Mouse (Mus musculus): ENCODE measurements around the gene Bora. TPM values are rescaled to one million over a fixed set of nuclear protein-coding genes. Genes with fewer than 3 reads are reported as not detected.

Bora gene
- polyA plus RNA-seq (2015; fragmentation: Nextera tagmentation; extraction: Ambion mirVana) = 66.0 and 83.6 TPM in 2 replicates

- Histone ChIP-seq H3K36me3 (ENCODE audit: insufficient read depth, low read length) (peaks cover 15% of the 10 kb centered on the region; the same call in 1 of the 2 replicates), H3K4me1 (ENCODE audit: insufficient read depth, low read length) (peaks cover 41% of the 10 kb centered on the region), H3K9me3 (ENCODE audit: low read length) (no peaks in the 10 kb centered on the region), H3K27me3 (ENCODE audit: insufficient read depth, low read length) (no peaks in the 10 kb centered on the region), H3K9ac (replicated peaks; ENCODE audit: low read length) (peak within 1 kb of the TSS; percentile 96), H3K4me3 (ENCODE audit: low read length) (peak within 1 kb of the TSS; percentile 79), H3K4me2 (replicated peaks; ENCODE audit: low read depth, low read length) (peak within 1 kb of the TSS; percentile 65), H3K27ac (ENCODE audit: low read length) (peak within 1 kb of the TSS; percentile 94)
- ATAC-seq (ENCODE audit: low FRiP score, low TSS enrichment) = peak; percentile 96
- under 1% methylated on average over 74 of the region's 81 CpGs for WGBS
Observed at GRCm38 (mm10) chr14:99046031-99046781, at the start of gene Bora, which contains the start of gene Mzt1. Gene Bora, plus strand, starts transcription at chr14:99046222. Gene Mzt1, minus strand, starts transcription at chr14:99046134.

DNA sequence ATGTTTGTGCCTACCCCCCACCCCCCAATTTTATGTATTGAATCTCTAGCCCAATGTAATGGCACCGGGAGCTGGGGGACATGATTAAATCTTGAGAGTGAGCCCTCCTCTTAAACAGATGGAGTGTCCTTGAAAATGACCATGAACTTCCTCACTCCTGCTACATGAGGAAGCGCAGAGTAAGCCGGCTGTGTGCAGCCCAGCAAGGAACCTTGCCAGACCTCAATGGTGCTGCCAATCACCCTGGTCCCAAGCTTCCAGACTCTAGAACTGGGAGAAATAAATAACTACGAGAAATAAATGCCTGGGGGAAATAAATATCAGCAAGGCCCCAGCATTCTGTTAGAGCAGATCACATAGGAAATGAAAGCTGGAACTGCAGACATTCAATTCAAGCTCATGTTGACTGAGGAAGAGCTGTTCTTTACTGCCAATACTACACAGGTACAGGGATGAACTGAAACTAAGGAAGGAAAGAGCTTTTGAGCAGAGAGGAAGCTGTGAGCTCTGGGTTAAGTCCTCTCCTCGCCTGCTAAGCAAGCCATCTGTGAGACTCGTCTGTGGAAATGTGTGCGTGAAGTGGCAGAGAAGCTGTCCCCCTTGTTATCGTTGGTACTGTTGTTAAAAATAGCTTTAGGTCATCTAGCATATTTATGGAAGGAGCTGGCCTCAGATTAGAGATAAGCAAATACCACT lies 35.6 kb upstream of the Bora start:
- no peak overlapping the region for H3K4me3 ChIP-seq (ENCODE audit: low read length)
- no peaks in the 10 kb centered on the region for H3K9me3 ChIP-seq (ENCODE audit: low read length)
- H3K27me3 ChIP-seq (ENCODE audit: insufficient read depth, low read length) = no peaks in the 10 kb centered on the region
- no peak overlapping the region for H3K4me2 ChIP-seq (replicated peaks; ENCODE audit: low read depth, low read length)
- peak overlapping the region; percentile 77 for H3K27ac ChIP-seq (ENCODE audit: low read length)
- peaks cover 14% of the 10 kb centered on the region for H3K4me1 ChIP-seq (ENCODE audit: insufficient read depth, low read length)
- H3K9ac ChIP-seq (replicated peaks; ENCODE audit: low read length) = no peak overlapping the region
- H3K36me3 ChIP-seq (ENCODE audit: insufficient read depth, low read length) = no peaks in the 10 kb centered on the region
- 43% methylated on average over 8 of the region's 8 CpGs for WGBS
- ATAC-seq (ENCODE audit: low FRiP score, low TSS enrichment) = peak; percentile 59; the same call in 1 of the 2 replicates

GRCm38 (mm10) chr14:99010920-99011313 lies 35.1 kb upstream of the Bora start:
- Histone ChIP-seq H3K9me3 (ENCODE audit: low read length) (no peaks in the 10 kb centered on the region), H3K27me3 (ENCODE audit: insufficient read depth, low read length) (no peaks in the 10 kb centered on the region), H3K4me3 (ENCODE audit: low read length) (no peak overlapping the region), H3K9ac (replicated peaks; ENCODE audit: low read length) (no peak overlapping the region), H3K4me1 (ENCODE audit: insufficient read depth, low read length) (peaks cover 14% of the 10 kb centered on the region), H3K4me2 (replicated peaks; ENCODE audit: low read depth, low read length) (no peak overlapping the region), H3K36me3 (ENCODE audit: insufficient read depth, low read length) (no peaks in the 10 kb centered on the region), H3K27ac (ENCODE audit: low read length) (0 out of 2 replicates have a peak overlapping the region, but pooled peaks have one; percentile 56)
- WGBS = 37% methylated on average over 2 of the region's 2 CpGs
- peak; percentile 74 for ATAC-seq (ENCODE audit: low FRiP score, low TSS enrichment)

DNA sequence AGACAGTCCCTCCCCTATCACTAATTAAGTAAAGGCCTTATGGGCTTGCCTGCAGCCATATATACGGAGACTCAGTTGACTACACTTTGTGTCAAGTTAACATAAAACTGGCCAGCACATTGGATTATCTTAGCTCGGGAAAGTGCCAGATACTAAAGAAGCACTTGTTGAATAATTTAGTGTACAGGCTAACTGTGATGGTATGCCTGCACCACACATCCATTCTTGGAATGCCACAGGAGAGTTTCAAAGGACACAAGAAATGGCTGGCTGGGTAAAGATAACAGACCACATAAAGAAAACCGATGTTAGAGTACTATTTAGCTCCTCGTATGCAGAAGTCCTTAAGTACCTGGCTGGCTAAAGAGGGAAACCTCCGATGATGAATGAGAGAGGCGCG lies 27.3 kb upstream of the Bora start:
- no peaks in the 10 kb centered on the region for H3K9me3 ChIP-seq (ENCODE audit: low read length)
- no peaks in the 10 kb centered on the region for H3K4me1 ChIP-seq (ENCODE audit: insufficient read depth, low read length)
- H3K27me3 ChIP-seq (ENCODE audit: insufficient read depth, low read length) = no peaks in the 10 kb centered on the region
- no peak overlapping the region for H3K4me3 ChIP-seq (ENCODE audit: low read length)
- no peaks in the 10 kb centered on the region for H3K36me3 ChIP-seq (ENCODE audit: insufficient read depth, low read length)
- H3K9ac ChIP-seq (replicated peaks; ENCODE audit: low read length) = no peak overlapping the region
- no peak for ATAC-seq (ENCODE audit: low FRiP score, low TSS enrichment)
- H3K4me2 ChIP-seq (replicated peaks; ENCODE audit: low read depth, low read length) = no peak overlapping the region; the same call in 1 of the 2 replicates
- H3K27ac ChIP-seq (ENCODE audit: low read length) = no peak overlapping the region
- 64% methylated on average over 7 of the region's 7 CpGs for WGBS

GRCm38 (mm10) chr14:99019136-99019808 lies 26.8 kb upstream of the Bora start:
- H3K4me2 ChIP-seq (replicated peaks; ENCODE audit: low read depth, low read length) = no peak overlapping the region; the same call in 1 of the 2 replicates
- H3K27ac ChIP-seq (ENCODE audit: low read length) = no peak overlapping the region
- no peaks in the 10 kb centered on the region for H3K9me3 ChIP-seq (ENCODE audit: low read length)
- ATAC-seq (ENCODE audit: low FRiP score, low TSS enrichment) = no peak
- no peak overlapping the region for H3K9ac ChIP-seq (replicated peaks; ENCODE audit: low read length)
- 48% methylated on average over 10 of the region's 10 CpGs for WGBS
- H3K4me1 ChIP-seq (ENCODE audit: insufficient read depth, low read length) = no peaks in the 10 kb centered on the region
- H3K27me3 ChIP-seq (ENCODE audit: insufficient read depth, low read length) = no peaks in the 10 kb centered on the region
- H3K36me3 ChIP-seq (ENCODE audit: insufficient read depth, low read length) = no peaks in the 10 kb centered on the region
- H3K4me3 ChIP-seq (ENCODE audit: low read length) = no peak overlapping the region

GRCm38 (mm10) chr14:99022346-99023086 lies 23.5 kb upstream of the Bora start:
- Histone ChIP-seq H3K27ac (ENCODE audit: low read length) (no peak overlapping the region), H3K4me1 (ENCODE audit: insufficient read depth, low read length) (no peaks in the 10 kb centered on the region), H3K9ac (replicated peaks; ENCODE audit: low read length) (peak overlapping the region; percentile 50; the same call in 1 of the 2 replicates), H3K4me2 (replicated peaks; ENCODE audit: low read depth, low read length) (peak overlapping the region; percentile 52), H3K27me3 (ENCODE audit: insufficient read depth, low read length) (no peaks in the 10 kb centered on the region), H3K36me3 (ENCODE audit: insufficient read depth, low read length) (no peaks in the 10 kb centered on the region), H3K9me3 (ENCODE audit: low read length) (0 out of 2 replicates have a peak, but pooled peaks cover 7% of the 10 kb centered on the region), H3K4me3 (ENCODE audit: low read length) (peak overlapping the region; percentile 31)
- 46% methylated on average over 12 of the region's 12 CpGs for WGBS
- ATAC-seq (ENCODE audit: low FRiP score, low TSS enrichment) = no peak

- Histone ChIP-seq H3K27ac (ENCODE audit: low read length) (no peak overlapping the region), H3K4me1 (ENCODE audit: insufficient read depth, low read length) (no peaks in the 10 kb centered on the region), H3K27me3 (ENCODE audit: insufficient read depth, low read length) (no peaks in the 10 kb centered on the region), H3K4me3 (ENCODE audit: low read length) (no peak overlapping the region), H3K9me3 (ENCODE audit: low read length) (0 out of 2 replicates have a peak, but pooled peaks cover 7% of the 10 kb centered on the region), H3K4me2 (replicated peaks; ENCODE audit: low read depth, low read length) (no peak overlapping the region), H3K9ac (replicated peaks; ENCODE audit: low read length) (no peak overlapping the region), H3K36me3 (ENCODE audit: insufficient read depth, low read length) (peaks cover 11% of the 10 kb centered on the region; the same call in 1 of the 2 replicates)
- whole genome bisulfite sequencing = 74% methylated on average over 5 of the region's 5 CpGs
- no peak for ATAC-seq (ENCODE audit: low FRiP score, low TSS enrichment)
Observed at GRCm38 (mm10) chr14:99029987-99030386, 16.0 kb upstream of the Bora start.

GRCm38 (mm10) chr14:99031337-99031873 lies 14.6 kb upstream of the Bora start:
- Histone ChIP-seq H3K4me3 (ENCODE audit: low read length) (no peak overlapping the region), H3K4me1 (ENCODE audit: insufficient read depth, low read length) (no peaks in the 10 kb centered on the region), H3K9me3 (ENCODE audit: low read length) (0 out of 2 replicates have a peak, but pooled peaks cover 7% of the 10 kb centered on the region), H3K27me3 (ENCODE audit: insufficient read depth, low read length) (no peaks in the 10 kb centered on the region), H3K36me3 (ENCODE audit: insufficient read depth, low read length) (peaks cover 14% of the 10 kb centered on the region), H3K27ac (ENCODE audit: low read length) (no peak overlapping the region), H3K9ac (replicated peaks; ENCODE audit: low read length) (no peak overlapping the region), H3K4me2 (replicated peaks; ENCODE audit: low read depth, low read length) (no peak overlapping the region)
- ATAC-seq (ENCODE audit: low FRiP score, low TSS enrichment) = no peak
- whole genome bisulfite sequencing = 86% methylated on average over 5 of the region's 5 CpGs

GRCm38 (mm10) chr14:99032596-99032995 lies 13.4 kb upstream of the Bora start:
- Histone ChIP-seq H3K27ac (ENCODE audit: low read length) (no peak overlapping the region), H3K27me3 (ENCODE audit: insufficient read depth, low read length) (no peaks in the 10 kb centered on the region), H3K9ac (replicated peaks; ENCODE audit: low read length) (no peak overlapping the region), H3K4me3 (ENCODE audit: low read length) (no peak overlapping the region), H3K4me1 (ENCODE audit: insufficient read depth, low read length) (no peaks in the 10 kb centered on the region), H3K36me3 (ENCODE audit: insufficient read depth, low read length) (peaks cover 14% of the 10 kb centered on the region), H3K4me2 (replicated peaks; ENCODE audit: low read depth, low read length) (no peak overlapping the region), H3K9me3 (ENCODE audit: low read length) (no peaks in the 10 kb centered on the region)
- no peak for ATAC-seq (ENCODE audit: low FRiP score, low TSS enrichment)
- 87% methylated on average over 5 of the region's 5 CpGs for WGBS
